14 mouse cellular contexts compared by ENCODE assay signal in the genomic region with DNA sequence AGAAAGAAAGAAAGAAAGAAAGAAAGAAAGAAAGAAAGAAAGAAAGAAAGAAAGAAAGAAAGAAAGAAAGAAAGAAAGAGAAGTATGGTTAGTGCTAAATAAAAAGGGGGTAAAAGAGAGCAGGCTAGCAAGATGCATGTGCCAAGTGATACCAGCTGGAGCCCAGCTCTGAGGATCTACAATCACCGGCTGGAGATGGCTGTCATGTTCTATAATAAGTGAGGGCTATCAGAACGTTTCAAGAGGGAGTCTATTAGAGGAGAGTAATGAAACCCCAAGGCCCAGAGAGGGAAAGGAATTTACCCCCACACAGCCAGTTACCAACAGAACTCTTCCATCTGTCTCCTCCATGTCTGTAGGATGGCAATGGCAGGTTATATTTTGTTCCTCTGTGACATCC.
DNase-seq lines count a peak whose midpoint lies in the region; ATAC-seq lines count a peak whose summit lies in the region.
"Had no signal": no experiment of that assay in that cellular context is flagged by ENCODE, and none has a peak within 500 bp of the region (broad histone marks: within the 10 kb centered on the region; RNA-seq: fewer than 3 reads in every experiment).

No protein-coding gene starts in this region.

- no peak overlapping the region for H3K4me2 ChIP-seq in lung, embryonic 15.5 days
- H3K4me2 ChIP-seq in embryonic facial prominence, embryonic 15.5 days (replicated peaks), result no peak overlapping the region
- H3K4me2 ChIP-seq in midbrain, embryonic 16.5 days (ENCODE audit: low read length), result no peak overlapping the region
- H3K4me2 ChIP-seq: heart, embryonic 15.5 days; liver, embryonic 11.5 days had no signal

- no peak overlapping the region for H3K4me3 ChIP-seq in lung, embryonic 15.5 days
- no peak overlapping the region for H3K4me3 ChIP-seq in embryonic facial prominence, embryonic 15.5 days (replicated peaks)
- no peak overlapping the region for H3K4me3 ChIP-seq in hindbrain, embryonic 10.5 days
- no peak overlapping the region for H3K4me3 ChIP-seq in midbrain, embryonic 16.5 days (ENCODE audit: low read depth, low read length)
- H3K4me3 ChIP-seq: heart, embryonic 15.5 days had no signal

- no peaks in the 10 kb centered on the region for H3K27me3 ChIP-seq in lung, embryonic 15.5 days
- no peaks in the 10 kb centered on the region for H3K27me3 ChIP-seq in embryonic facial prominence, embryonic 15.5 days
- H3K27me3 ChIP-seq in hindbrain, embryonic 10.5 days (ENCODE audit: insufficient read depth, poor library complexity, severe bottlenecking), result no peaks in the 10 kb centered on the region
- H3K27me3 ChIP-seq in midbrain, embryonic 16.5 days (ENCODE audit: control insufficient read depth, insufficient read depth, low read depth, low read length), result no peaks in the 10 kb centered on the region
- H3K27me3 ChIP-seq: heart, embryonic 15.5 days had no signal

- peak overlapping the region; percentile 69 for H3K27ac ChIP-seq in lung, embryonic 15.5 days
- 0 out of 2 replicates have a peak overlapping the region, but pooled peaks have one; percentile 48 for H3K27ac ChIP-seq in embryonic facial prominence, embryonic 15.5 days (replicated peaks)
- H3K27ac ChIP-seq in hindbrain, embryonic 10.5 days, result 0 out of 2 replicates have a peak overlapping the region, but pooled peaks have one; percentile 30
- H3K27ac ChIP-seq in midbrain, embryonic 16.5 days (ENCODE audit: low read length), result peak overlapping the region; percentile 69

- peaks cover 68% of the 10 kb centered on the region for H3K4me1 ChIP-seq in lung, embryonic 15.5 days
- peaks cover 33% of the 10 kb centered on the region for H3K4me1 ChIP-seq in embryonic facial prominence, embryonic 15.5 days
- H3K4me1 ChIP-seq in hindbrain, embryonic 10.5 days (replicated peaks), result peaks cover 29% of the 10 kb centered on the region
- peaks cover 27% of the 10 kb centered on the region for H3K4me1 ChIP-seq in midbrain, embryonic 16.5 days (ENCODE audit: control insufficient read depth, insufficient read depth, low read length)

- H3K9me3 ChIP-seq in lung, embryonic 15.5 days, result no peaks in the 10 kb centered on the region
- H3K9me3 ChIP-seq in embryonic facial prominence, embryonic 15.5 days (replicated peaks), result no peaks in the 10 kb centered on the region
- H3K9me3 ChIP-seq in hindbrain, embryonic 10.5 days, result no peaks in the 10 kb centered on the region
- H3K9me3 ChIP-seq in midbrain, embryonic 16.5 days (replicated peaks; ENCODE audit: control insufficient read depth, low read length, poor library complexity, severe bottlenecking), result no peaks in the 10 kb centered on the region
- H3K9me3 ChIP-seq: heart, embryonic 15.5 days had no signal

- no peak for DNase-seq in lung, postnatal 4 days
- DNase-seq in hindbrain, embryonic 10.5 days (ENCODE audit: low spot score), result no peak
- DNase-seq in layer of hippocampus, adult 11-12 months (ENCODE audit: low spot score), result no peak
- DNase-seq: adrenal gland, postnatal 10 days; gastrocnemius, postnatal 36 days; lung, postnatal 36 days; spleen, adult 18-20 months had no signal

- ATAC-seq in lung, embryonic 15.5 days (ENCODE audit: borderline replicate concordance, extremely low read depth, low FRiP score, low TSS enrichment), result no peak
- ATAC-seq in embryonic facial prominence, embryonic 15.5 days (ENCODE audit: insufficient number of reproducible peaks, low FRiP score, low TSS enrichment, low read depth), result no peak
- no peak for ATAC-seq in midbrain, embryonic 16.5 days
- no peak for ATAC-seq in activated CD4-positive, CD25-positive, alpha-beta regulatory T cell, adult 4 months
- ATAC-seq: inflammation-experienced regulatory T-cells, adult 6 months had no signal

- H3K36me3 ChIP-seq in lung, embryonic 15.5 days, result no peaks in the 10 kb centered on the region
- H3K36me3 ChIP-seq in embryonic facial prominence, embryonic 15.5 days, result no peaks in the 10 kb centered on the region
- H3K36me3 ChIP-seq in hindbrain, embryonic 10.5 days, result peaks cover 14% of the 10 kb centered on the region; the same call in 1 of the 2 replicates
- H3K36me3 ChIP-seq in midbrain, embryonic 16.5 days (ENCODE audit: control insufficient read depth, insufficient read depth, low read length), result peaks cover 2% of the 10 kb centered on the region; the same call in 1 of the 2 replicates
- H3K36me3 ChIP-seq: heart, embryonic 15.5 days had no signal

- no peak overlapping the region for H3K9ac ChIP-seq in lung, embryonic 15.5 days
- no peak overlapping the region for H3K9ac ChIP-seq in embryonic facial prominence, embryonic 15.5 days
- H3K9ac ChIP-seq in midbrain, embryonic 16.5 days (ENCODE audit: low read depth, low read length), result no peak overlapping the region
- H3K9ac ChIP-seq: heart, embryonic 15.5 days had no signal

- 15% methylated on average over 2 of the region's 2 CpGs for WGBS in lung, embryonic 15.5 days
- 29% methylated on average over 2 of the region's 2 CpGs for WGBS in embryonic facial prominence, embryonic 15.5 days
- WGBS in hindbrain, embryonic 10.5 days, result 65% methylated on average over 2 of the region's 2 CpGs
- WGBS in midbrain, embryonic 16.5 days, result 24% methylated on average over 2 of the region's 2 CpGs
